Mouse (Mus musculus) heart, adult 2 months (tissue): ENCODE measurements at regions not wholly inside any gene's neighbourhood (a gene's known extent, or its start where the extent isn't known, plus 50 kb on each side); places are given as distances from the start of the nearest gene placed in this dataset.

Source experiments
- CTCF ChIP-seq: fragments of 200-600 bp; IDR thresholded peaks from 2 replicates; pipeline ENCODE4 v1.8.1; 2022; ENCODE audit warnings: antibody characterized with exemption, mild to moderate bottlenecking, moderate library complexity
- POLR2A ChIP-seq: fragments of 200-500 bp; IDR thresholded peaks from 2 replicates; pipeline ENCODE4 v1.6.1; 2011; ENCODE audit warnings: mild to moderate bottlenecking, low read depth, low read length, control low read depth; ENCODE audit not compliant: insufficient read depth

- TF ChIP-seq POLR2A (no peak), CTCF (no peak)
These were observed 66.0 kb downstream of the Amer2 start for GRCm38 (mm10) chr14:60439106-60439505.
